Mouse (Mus musculus) heart, postnatal 0 days (tissue): Measurements from ENCODE around the gene Phf1.

Experiments
- CTCF ChIP-seq: IDR thresholded peaks from 2 replicates; pipeline ENCODE4 v1.5.1; 2016; ENCODE audit warnings: antibody characterized with exemption, control low read depth, low read depth
- EP300 ChIP-seq: IDR thresholded peaks from 2 replicates; pipeline ENCODE4 v1.6.1; 2016; ENCODE audit warnings: antibody characterized with exemption, low read depth

GRCm38 (mm10) chr17:26945824-26946495 lies 13.1 kb downstream of the Phf1 start:
- TF ChIP-seq CTCF: no peak
- no peak for TF ChIP-seq EP300
